Mouse (Mus musculus) hindbrain, embryonic 11.5 days (tissue): ENCODE measurements around the gene Kcne2. TPM values are rescaled to one million over a fixed set of nuclear protein-coding genes. Genes with fewer than 3 reads are reported as not detected.

Source experiments
- ATAC-seq: fragments of 200-750 bp; cut with Nextera tagmentation; 2 replicates; pipeline ENCODE4 v1.8.0; 2017; ENCODE audit warnings: mild to moderate bottlenecking, moderate TSS enrichment, moderate library complexity; ENCODE audit not compliant: low FRiP score
- DNase-seq: peaks from one replicate; pipeline ENCODE4 v3.0.0-alpha.2; 2015; ENCODE audit warnings: low spot score
- H3K27ac ChIP-seq: fragments of 300-500 bp; sonication (generic); 2 replicates; pipeline ENCODE4 v1.5.1; 2014; ENCODE audit warnings: mild to moderate bottlenecking, low read depth, low read length
- H3K27me3 ChIP-seq: fragments of 300-500 bp; sonication (generic); 2 replicates; pipeline ENCODE4 v1.6.1; 2014; ENCODE audit warnings: mild to moderate bottlenecking, low read length, moderate library complexity, mixed read lengths; ENCODE audit not compliant: control insufficient read depth, insufficient read depth
- H3K36me3 ChIP-seq: fragments of 300-500 bp; sonication (generic); 2 replicates; pipeline ENCODE4 v1.6.1; 2014; ENCODE audit warnings: mild to moderate bottlenecking, low read length, moderate library complexity, mixed read lengths; ENCODE audit not compliant: control insufficient read depth, insufficient read depth
- H3K4me1 ChIP-seq: fragments of 300-500 bp; sonication (generic); replicated peaks from 2 replicates; pipeline ENCODE4 v1.6.1; 2014; ENCODE audit warnings: low read length, mixed read lengths; ENCODE audit not compliant: control insufficient read depth, insufficient read depth
- H3K4me2 ChIP-seq: fragments of 300-500 bp; sonication (generic); replicated peaks from 2 replicates; pipeline ENCODE4 v1.6.1; 2014; ENCODE audit warnings: mild to moderate bottlenecking, low read depth, low read length
- H3K4me3 ChIP-seq: fragments of 300-500 bp; sonication (generic); 2 replicates; pipeline ENCODE4 v1.5.1; 2014; ENCODE audit warnings: low read depth, low read length
- H3K9ac ChIP-seq: fragments of 300-500 bp; sonication (generic); 2 replicates; pipeline ENCODE4 v1.6.1; 2014; ENCODE audit warnings: low read depth, low read length
- H3K9me3 ChIP-seq: fragments of 300-500 bp; sonication (generic); 2 replicates; pipeline ENCODE4 v1.6.1; 2016; ENCODE audit warnings: low read length; ENCODE audit not compliant: control insufficient read depth
- WGBS: fragments of 180-500 bp; shearing (Covaris S2); extraction: QIAGEN DNeasy Blood & Tissue Kit; methylation state at CpG from one replicate; pipeline ENCODE4 v1.1.7; 2014; 5-methylcytosine and 5-hydroxymethylcytosine counted together
- polyA plus RNA-seq: library from polyadenylated mRNA; unstranded; fragments of >200 nt; fragmentation: Nextera tagmentation; extraction: Ambion mirVana; gene quantifications from 2 replicates; pipeline ENCODE4 v1.2.1, GENCODE M21; 2014

The Kcne2 gene
- 14.7 and 23.1 TPM in 2 replicates for polyA plus RNA-seq

DNA sequence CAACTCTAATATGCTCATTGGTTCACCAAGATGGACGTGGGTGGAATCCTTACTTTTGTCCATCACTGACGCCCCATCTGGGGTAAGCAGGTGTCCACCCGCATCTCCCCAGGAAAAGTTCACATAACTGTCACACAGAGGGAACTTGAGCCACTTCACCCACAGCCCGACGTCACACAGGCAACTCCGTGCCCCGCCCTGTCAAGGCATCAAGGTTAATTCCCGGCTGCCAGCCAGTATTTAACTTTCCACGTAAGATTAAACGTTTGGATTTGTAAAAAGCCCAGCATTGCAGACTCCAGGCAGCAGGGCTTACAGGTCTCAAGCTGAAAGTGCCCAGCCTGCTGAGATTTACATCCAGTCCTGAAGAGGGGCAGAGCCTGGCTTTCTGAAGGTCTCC lies at the start of gene Kcne2:
Gene Kcne2, plus strand, starts transcription at position 289 of the 400 bp plus-strand sequence.
- WGBS, result 74% methylated on average over 10 of the region's 10 CpGs
- DNase-seq, result no peak
- Histone ChIP-seq H3K4me3 (no peak within 1 kb of the TSS), H3K27ac (no peak within 1 kb of the TSS), H3K36me3 (no peaks in the 10 kb centered on the region), H3K9me3 (no peaks in the 10 kb centered on the region), H3K4me1 (no peaks in the 10 kb centered on the region), H3K4me2 (no peak within 1 kb of the TSS), H3K9ac (no peak within 1 kb of the TSS), H3K27me3 (no peaks in the 10 kb centered on the region)
- ATAC-seq, result no peak

DNA sequence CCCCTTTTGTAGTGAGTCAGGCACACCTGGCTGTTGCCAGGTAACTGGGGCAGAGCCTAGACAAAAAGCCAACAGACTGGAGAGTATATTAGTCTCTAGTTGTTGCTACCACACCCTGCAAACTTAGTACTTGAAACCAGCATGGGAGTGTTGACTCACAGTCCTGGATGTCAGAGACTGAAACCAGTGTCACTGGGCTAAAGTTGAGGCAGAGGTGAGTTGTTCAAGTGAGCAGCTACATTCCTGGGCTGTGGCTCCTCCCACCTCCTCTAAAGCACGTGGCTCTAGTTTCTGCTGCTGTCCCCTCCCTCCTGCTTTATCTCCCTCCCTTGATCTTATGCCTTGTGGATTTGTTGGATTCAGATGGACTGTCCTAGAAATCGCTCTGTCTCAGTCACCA lies 46.3 kb upstream of the Kcne2 start:
- no peak overlapping the region for H3K9ac ChIP-seq
- no peak overlapping the region for H3K27ac ChIP-seq
- no peak overlapping the region for H3K4me3 ChIP-seq
- no peaks in the 10 kb centered on the region for H3K4me1 ChIP-seq
- ATAC-seq (no peak), DNase-seq (no peak)
- H3K36me3 ChIP-seq, result no peaks in the 10 kb centered on the region
- no peaks in the 10 kb centered on the region for H3K27me3 ChIP-seq
- 46% methylated on average over 2 of the region's 2 CpGs for WGBS
- no peak overlapping the region for H3K4me2 ChIP-seq
- no peaks in the 10 kb centered on the region for H3K9me3 ChIP-seq

DNA sequence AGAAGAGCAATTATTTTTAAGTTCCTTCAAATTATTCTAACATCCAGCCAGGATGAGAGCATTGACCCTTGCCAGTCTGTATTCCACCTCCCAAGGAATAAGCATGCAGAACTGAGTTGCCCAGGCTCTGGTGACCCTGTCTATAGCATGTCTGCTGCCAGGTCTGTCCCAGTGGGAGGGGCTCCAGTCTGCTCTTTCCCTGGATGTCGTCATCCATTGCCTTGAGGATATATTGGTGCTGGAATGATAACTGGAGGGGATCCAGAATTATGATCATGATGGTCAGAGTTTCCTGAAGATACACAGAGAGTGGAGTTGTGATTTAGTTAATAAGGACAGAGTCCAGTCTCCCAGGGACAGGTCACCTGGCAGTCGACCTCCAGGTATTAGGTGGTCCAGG lies 45.2 kb upstream of the Kcne2 start:
- no peak overlapping the region for H3K9ac ChIP-seq
- H3K36me3 ChIP-seq, result no peaks in the 10 kb centered on the region
- no peaks in the 10 kb centered on the region for H3K27me3 ChIP-seq
- H3K9me3 ChIP-seq, result no peaks in the 10 kb centered on the region
- no peak for DNase-seq
- no peak overlapping the region for H3K4me2 ChIP-seq
- H3K27ac ChIP-seq, result no peak overlapping the region
- no peaks in the 10 kb centered on the region for H3K4me1 ChIP-seq
- H3K4me3 ChIP-seq, result no peak overlapping the region
- 80% methylated on average over 2 of the region's 2 CpGs for WGBS
- no peak for ATAC-seq

DNA sequence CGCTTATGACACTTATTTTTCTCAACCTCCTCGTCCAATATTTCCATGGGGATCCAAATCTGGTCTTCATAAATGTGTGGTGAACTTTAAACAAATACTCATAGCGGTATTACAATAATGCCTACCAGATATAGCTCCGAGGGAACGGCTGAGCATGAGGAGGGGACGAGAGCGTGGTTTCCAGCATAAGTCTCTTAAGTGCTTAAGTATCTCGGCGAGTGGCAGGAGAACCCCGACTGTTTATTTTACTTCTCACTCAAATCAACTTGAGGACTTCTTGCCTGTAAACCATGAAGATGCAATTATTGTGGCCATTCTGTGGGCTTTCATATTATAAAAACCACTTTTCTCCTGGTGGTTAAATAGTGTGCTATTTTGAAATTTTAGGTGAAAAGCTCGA lies 44.5 kb upstream of the Kcne2 start:
- H3K9me3 ChIP-seq, result no peaks in the 10 kb centered on the region
- ATAC-seq (no peak), DNase-seq (no peak)
- no peak overlapping the region for H3K4me2 ChIP-seq
- no peaks in the 10 kb centered on the region for H3K36me3 ChIP-seq
- WGBS, result 86% methylated on average over 11 of the region's 11 CpGs
- no peaks in the 10 kb centered on the region for H3K4me1 ChIP-seq
- H3K4me3 ChIP-seq, result no peak overlapping the region
- H3K27ac ChIP-seq, result no peak overlapping the region
- H3K27me3 ChIP-seq, result no peaks in the 10 kb centered on the region
- no peak overlapping the region for H3K9ac ChIP-seq

GRCm38 (mm10) chr16:92249681-92250080 lies 42.5 kb upstream of the Kcne2 start:
- 84% methylated on average over 3 of the region's 3 CpGs for WGBS
- Histone ChIP-seq H3K27me3 (no peaks in the 10 kb centered on the region), H3K4me3 (no peak overlapping the region), H3K36me3 (no peaks in the 10 kb centered on the region), H3K9me3 (no peaks in the 10 kb centered on the region), H3K4me2 (no peak overlapping the region), H3K9ac (no peak overlapping the region), H3K27ac (no peak overlapping the region), H3K4me1 (no peaks in the 10 kb centered on the region)
- no peak for DNase-seq
- ATAC-seq, result no peak

GRCm38 (mm10) chr16:92250452-92250851 lies 41.7 kb upstream of the Kcne2 start:
- WGBS, result 92% methylated on average over 5 of the region's 5 CpGs
- Histone ChIP-seq H3K4me2 (no peak overlapping the region), H3K4me3 (no peak overlapping the region), H3K36me3 (no peaks in the 10 kb centered on the region), H3K4me1 (no peaks in the 10 kb centered on the region), H3K9ac (no peak overlapping the region), H3K27me3 (no peaks in the 10 kb centered on the region), H3K9me3 (no peaks in the 10 kb centered on the region), H3K27ac (no peak overlapping the region)
- ATAC-seq (no peak), DNase-seq (no peak)

GRCm38 (mm10) chr16:92254316-92254715 lies 37.9 kb upstream of the Kcne2 start:
- Histone ChIP-seq H3K27ac (no peak overlapping the region), H3K9ac (no peak overlapping the region), H3K4me2 (no peak overlapping the region), H3K4me1 (no peaks in the 10 kb centered on the region), H3K9me3 (no peaks in the 10 kb centered on the region), H3K27me3 (no peaks in the 10 kb centered on the region), H3K36me3 (no peaks in the 10 kb centered on the region), H3K4me3 (no peak overlapping the region)
- ATAC-seq, result no peak
- no peak for DNase-seq
- 70% methylated on average over 3 of the region's 3 CpGs for WGBS

GRCm38 (mm10) chr16:92267861-92268260 lies 24.3 kb upstream of the Kcne2 start:
- Histone ChIP-seq H3K36me3 (no peaks in the 10 kb centered on the region), H3K27me3 (no peaks in the 10 kb centered on the region), H3K9ac (no peak overlapping the region), H3K4me3 (no peak overlapping the region), H3K27ac (no peak overlapping the region), H3K4me1 (no peaks in the 10 kb centered on the region), H3K4me2 (no peak overlapping the region), H3K9me3 (no peaks in the 10 kb centered on the region)
- no peak for ATAC-seq
- WGBS, result 81% methylated on average over 12 of the region's 12 CpGs
- DNase-seq, result no peak

DNA sequence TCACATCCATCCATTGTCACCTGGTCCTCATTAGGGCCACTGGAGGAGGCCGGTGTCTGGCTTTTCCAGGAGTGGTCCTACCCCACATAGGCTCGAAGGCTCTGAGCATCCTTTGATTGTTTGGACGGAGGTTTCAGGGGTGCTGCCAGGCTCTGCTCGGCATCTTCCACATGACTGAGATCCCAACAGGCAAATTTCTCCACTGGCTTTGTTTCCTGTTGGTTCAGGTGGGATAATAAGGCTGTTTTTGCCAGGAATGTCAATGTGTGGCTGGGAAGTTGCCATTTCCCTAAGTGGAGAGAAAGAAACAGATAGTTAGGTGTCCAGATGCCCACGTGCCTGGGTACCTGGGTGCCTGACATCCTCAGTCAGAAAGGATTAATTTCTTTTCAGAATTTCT lies 17.7 kb upstream of the Kcne2 start:
- 83% methylated on average over 5 of the region's 5 CpGs for WGBS
- ATAC-seq, result no peak

More for the DNA sequence above, 17.7 kb upstream of the Kcne2 start:
- no peak overlapping the region for H3K27ac ChIP-seq
- DNase-seq, result no peak
- no peaks in the 10 kb centered on the region for H3K4me1 ChIP-seq
- H3K36me3 ChIP-seq, result no peaks in the 10 kb centered on the region
- no peaks in the 10 kb centered on the region for H3K27me3 ChIP-seq
- H3K4me2 ChIP-seq, result no peak overlapping the region
- H3K4me3 ChIP-seq, result no peak overlapping the region
- H3K9me3 ChIP-seq, result no peaks in the 10 kb centered on the region
- H3K9ac ChIP-seq, result no peak overlapping the region
